Mouse (Mus musculus): ENCODE measurements around the gene Rmnd5b. TPM values are rescaled to one million over a fixed set of nuclear protein-coding genes. Genes with fewer than 3 reads are reported as not detected.
A peak's percentile ranks its signal among the peaks of the same experiment; 100 is the strongest.

Gene Rmnd5b
- total and polyA plus RNA-seq, 3 experiments = 41.1 to 59.5 (median 46.7) TPM

DNA sequence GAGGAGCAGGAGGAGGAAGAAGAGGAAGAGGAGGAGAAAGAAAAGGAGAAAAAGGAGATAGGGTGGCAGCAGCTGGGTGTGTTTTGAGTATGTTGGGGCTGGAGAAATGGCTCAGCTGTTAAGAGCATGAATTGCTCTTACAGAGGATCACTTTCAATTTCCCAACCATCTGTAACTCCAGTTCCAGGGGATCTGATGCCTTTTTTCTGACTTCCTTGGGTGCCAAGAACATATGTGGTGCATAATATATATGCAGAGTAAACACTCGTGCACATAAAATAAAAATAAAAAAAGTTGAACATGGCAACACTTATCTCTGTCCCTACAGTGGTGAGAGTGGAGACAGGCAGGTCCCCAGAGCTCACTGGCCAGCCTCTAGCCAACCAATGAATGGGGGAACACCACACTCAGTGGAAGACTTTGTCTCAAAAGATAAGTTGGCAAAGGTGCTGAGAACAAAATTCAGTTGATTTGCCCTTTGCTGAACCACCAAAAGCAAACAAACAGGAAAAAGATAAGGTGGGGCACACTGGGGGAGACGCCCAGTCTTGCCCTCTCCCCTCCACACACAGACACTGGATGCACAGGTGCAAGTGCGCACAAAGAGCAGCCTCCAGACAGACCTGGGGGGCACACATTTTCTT lies 26.3 kb downstream of the Rmnd5b start:
- no peak overlapping the region for H3K27ac ChIP-seq (ENCODE audit: insufficient read depth, low read depth)
- H3K9me3 ChIP-seq (replicated peaks; ENCODE audit: low read length) = no peaks in the 10 kb centered on the region
- peaks cover 11 to 15% of the 10 kb centered on the region in 2 experiments for H3K36me3 ChIP-seq (replicated peaks in 1 of 2; ENCODE audit: control insufficient read depth in 1 of 2, insufficient read depth in 1 of 2, low read length in 1 of 2)
- H3K4me2 ChIP-seq (ENCODE audit: insufficient read depth, low read depth, poor library complexity, severe bottlenecking) = no peak overlapping the region; the same call in 1 of the 2 replicates
- in situ Hi-C loops (cut with MboI; ENCODE audit: low pct_ligation_motif_present, low pct_unique_long_range_greater_than_20kb, low sequenced_read_pairs) = no loop called here
- H3K79me2 ChIP-seq (replicated peaks; ENCODE audit: control insufficient read depth, extremely low read depth, insufficient read depth, poor library complexity, severe bottlenecking) = peaks cover 22% of the 10 kb centered on the region
- H3K27me3 ChIP-seq (replicated peaks) = no peaks in the 10 kb centered on the region
- no peak for TF ChIP-seq HCFC1 (IDR thresholded peaks at IDR 0.05; ENCODE audit: low read depth, low read length)
- TF ChIP-seq NRF1 (IDR thresholded peaks at IDR 0.05; ENCODE audit: low read depth, low read length) = no peak
- TF ChIP-seq TBP (conservative IDR thresholded peaks at IDR 0.05; ENCODE audit: low read depth, low read length) = no peak
- TF ChIP-seq CHD1 (IDR thresholded peaks at IDR 0.05; ENCODE audit: low read depth, low read length) = no peak
- TF ChIP-seq MAFK (IDR thresholded peaks at IDR 0.05; ENCODE audit: insufficient replicate concordance, low read length) = no peak
- TF ChIP-seq SMC3 (IDR thresholded peaks at IDR 0.05; ENCODE audit: low read depth, low read length) = no peak
- TF ChIP-seq UBTF (IDR thresholded peaks at IDR 0.05; ENCODE audit: low read depth, low read length) = no peak
- H3K4me3 ChIP-seq (replicated peaks in 1 of 3; ENCODE audit: low read depth in 2 of 3, low read length in 2 of 3, poor library complexity in 1 of 3) = no peak overlapping the region
- dilution Hi-C loops (cut with MboI; ENCODE audit: extremely low pct_ligation_motif_present, extremely low pct_unique_long_range_greater_than_20kb, low sequenced_read_pairs) = no loop called here
- no peak for DNase-seq (ENCODE audit: extremely low read depth)
- H3K9ac ChIP-seq (ENCODE audit: insufficient read depth, low read depth) = peak overlapping the region; percentile 21; the same call in 1 of the 2 replicates
- H3K4me1 ChIP-seq (ENCODE audit: control insufficient read depth in 1 of 2, insufficient read depth in 2 of 2) = peaks cover 3 to 23% of the 10 kb centered on the region in 2 experiments

DNA sequence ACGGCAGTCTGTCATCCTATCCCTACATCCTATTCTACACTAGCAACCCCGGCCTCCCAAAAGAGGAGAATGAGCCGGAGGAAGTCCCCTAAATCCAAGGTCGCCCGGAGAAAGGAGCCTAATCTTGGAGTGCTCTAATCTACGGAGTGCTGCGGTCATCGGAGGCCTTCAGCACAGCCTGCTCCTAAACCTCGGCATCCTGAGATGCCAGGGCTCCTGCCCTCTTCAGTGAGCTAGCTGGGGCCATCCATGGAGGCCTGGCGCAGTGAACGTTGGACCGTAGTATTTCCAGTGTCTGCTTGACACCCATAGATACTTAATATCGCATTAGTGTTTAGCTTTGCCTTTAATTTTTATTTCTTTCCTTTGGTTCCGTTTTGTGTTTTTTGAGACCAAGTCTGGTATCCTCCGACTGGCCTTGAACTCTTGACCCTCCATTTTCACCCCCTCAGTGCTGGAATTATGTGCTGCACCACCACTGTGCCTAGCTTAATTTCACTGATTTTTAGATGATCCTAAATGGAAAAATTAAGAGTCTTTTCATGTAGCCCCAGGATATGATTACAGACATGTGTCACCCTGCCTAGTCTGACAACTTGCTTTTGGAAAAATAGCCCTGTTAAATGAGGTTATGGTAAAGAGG lies 28.5 kb downstream of the Rmnd5b start:
- in situ Hi-C loops (cut with MboI; ENCODE audit: low pct_ligation_motif_present, low pct_unique_long_range_greater_than_20kb, low sequenced_read_pairs) (no loop called here), dilution Hi-C loops (cut with MboI; ENCODE audit: extremely low pct_ligation_motif_present, extremely low pct_unique_long_range_greater_than_20kb, low sequenced_read_pairs) (no loop called here)
- peaks cover 3 to 43% of the 10 kb centered on the region in 2 experiments for H3K4me1 ChIP-seq (ENCODE audit: control insufficient read depth in 1 of 2, insufficient read depth in 2 of 2)
- H3K9me3 ChIP-seq (replicated peaks; ENCODE audit: low read length) = no peaks in the 10 kb centered on the region
- no peak for TF ChIP-seq E2F4 (IDR thresholded peaks at IDR 0.05; ENCODE audit: insufficient replicate concordance, low read depth, low read length)
- TF ChIP-seq NELFE (IDR thresholded peaks at IDR 0.05; ENCODE audit: low read depth, low read length) = no peak
- no peak for TF ChIP-seq NRF1 (IDR thresholded peaks at IDR 0.05; ENCODE audit: low read depth, low read length)
- TF ChIP-seq UBTF (IDR thresholded peaks at IDR 0.05; ENCODE audit: low read depth, low read length) = 0 out of 2 replicates have a peak, but pooled peaks have one; percentile 40
- no peak for TF ChIP-seq MXI1 (IDR thresholded peaks at IDR 0.05; ENCODE audit: low read depth, low read length)
- no peak for TF ChIP-seq SMC3 (IDR thresholded peaks at IDR 0.05; ENCODE audit: low read depth, low read length)
- no peak for TF ChIP-seq PAX5 (IDR thresholded peaks at IDR 0.05; ENCODE audit: low read length)
- no peak for TF ChIP-seq TCF12 (IDR thresholded peaks at IDR 0.05; ENCODE audit: low read depth, low read length)
- H3K27me3 ChIP-seq (replicated peaks) = no peaks in the 10 kb centered on the region
- H3K4me3 ChIP-seq (replicated peaks in 1 of 3; ENCODE audit: low read depth in 2 of 3, low read length in 2 of 3, poor library complexity in 1 of 3) = peak overlapping the region; percentile 54 to 88 (median 71)
- H3K79me2 ChIP-seq (replicated peaks; ENCODE audit: control insufficient read depth, extremely low read depth, insufficient read depth, poor library complexity, severe bottlenecking) = peaks cover 44% of the 10 kb centered on the region
- H3K27ac ChIP-seq (ENCODE audit: insufficient read depth, low read depth) = peak overlapping the region; percentile 71
- peaks cover 31 to 37% of the 10 kb centered on the region in 2 experiments for H3K36me3 ChIP-seq (replicated peaks in 1 of 2; ENCODE audit: control insufficient read depth in 1 of 2, insufficient read depth in 1 of 2, low read length in 1 of 2)
- peak overlapping the region; percentile 97 for H3K9ac ChIP-seq (ENCODE audit: insufficient read depth, low read depth)
- peak overlapping the region; percentile 95 for H3K4me2 ChIP-seq (ENCODE audit: insufficient read depth, low read depth, poor library complexity, severe bottlenecking)
- DNase-seq (ENCODE audit: extremely low read depth) = no peak

Measured in CH12.LX (cell line).